Mouse (Mus musculus): ENCODE data around the gene Vmn2r50. TPM values are rescaled to one million over a fixed set of nuclear protein-coding genes. Genes with fewer than 3 reads are reported as not detected.
"Not testable (repeated sequence)": the region's sequence is repeated elsewhere in the genome, so short reads cannot be mapped to it uniquely, and the experiment has no call there.

Gene Vmn2r50
- not detected in 2 replicates for polyA plus RNA-seq (2015; fragmentation: Nextera tagmentation; extraction: Ambion mirVana)

DNA sequence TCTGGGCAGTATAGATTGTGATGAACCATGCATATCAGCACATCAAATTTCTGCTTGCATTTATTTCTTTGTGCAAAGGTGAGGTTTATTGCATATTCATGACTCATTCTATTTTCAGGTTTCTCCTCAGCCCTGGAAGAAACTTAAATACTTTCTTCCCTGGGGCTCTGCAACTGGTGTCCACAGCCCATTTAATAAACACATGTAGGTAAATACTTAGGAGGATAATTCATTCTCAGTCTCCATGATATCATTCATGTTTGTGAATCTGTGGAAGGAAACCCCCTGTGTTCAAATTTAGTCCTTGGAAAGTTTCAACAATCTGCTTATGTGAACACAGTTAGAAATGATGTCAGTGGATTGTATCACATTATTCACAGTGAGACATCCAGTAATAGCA, at the start of gene Vmn2r50:
Vmn2r50 (minus strand) TSS at position 101 of the 400 bp plus-strand sequence.
- ATAC-seq; H3K9ac ChIP-seq (ENCODE audit: low read depth, low read length); H3K27ac ChIP-seq (ENCODE audit: low read length); H3K9me3 ChIP-seq (ENCODE audit: control insufficient read depth, low read length); H3K27me3 ChIP-seq (replicated peaks; ENCODE audit: control insufficient read depth, insufficient read depth, low read length); H3K4me3 ChIP-seq (ENCODE audit: low read length); H3K36me3 ChIP-seq (ENCODE audit: control insufficient read depth, insufficient read depth, low read length); H3K4me1 ChIP-seq (ENCODE audit: control insufficient read depth, insufficient read depth, low read length); H3K4me2 ChIP-seq (ENCODE audit: low read depth, low read length): not testable (repeated sequence)

DNA sequence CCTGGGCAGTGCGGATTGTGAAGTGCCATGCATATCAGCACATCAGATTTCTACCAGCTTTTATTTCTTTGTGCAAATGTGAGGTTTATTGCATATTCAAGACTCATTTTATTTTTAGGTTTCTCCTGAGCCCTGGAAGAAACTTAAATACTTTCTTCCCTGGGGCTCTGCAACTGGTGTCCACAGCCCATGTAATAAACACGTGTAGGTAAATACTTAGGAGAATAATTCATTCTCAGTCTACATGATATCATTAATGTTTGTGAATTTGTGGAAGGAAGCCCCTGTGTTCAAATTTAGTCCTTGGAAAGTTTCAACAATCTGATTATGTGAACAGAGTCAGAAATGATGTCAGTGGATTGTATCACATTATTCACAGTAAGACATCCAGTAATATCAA, 60.9 kb downstream of the Vmn2r50 start, which contains the start of gene Vmn2r49:
Vmn2r49 (minus strand) TSS at position 101 of the 400 bp plus-strand sequence.
- H3K9ac ChIP-seq (ENCODE audit: low read depth, low read length) = not testable (repeated sequence)

More for the DNA sequence above, 60.9 kb downstream of the Vmn2r50 start, which contains the start of gene Vmn2r49:
- H3K36me3 ChIP-seq (ENCODE audit: control insufficient read depth, insufficient read depth, low read length); ATAC-seq; H3K27me3 ChIP-seq (replicated peaks; ENCODE audit: control insufficient read depth, insufficient read depth, low read length); H3K27ac ChIP-seq (ENCODE audit: low read length); H3K4me3 ChIP-seq (ENCODE audit: low read length); H3K4me1 ChIP-seq (ENCODE audit: control insufficient read depth, insufficient read depth, low read length); H3K4me2 ChIP-seq (ENCODE audit: low read depth, low read length); H3K9me3 ChIP-seq (ENCODE audit: control insufficient read depth, low read length): not testable (repeated sequence)
- no CpG with 5 or more reads among the region's 2 CpGs for whole genome bisulfite sequencing

Other genes with a start within 250 kb of the Vmn2r50 start
- not detected in 2 replicates for gene Vmn2r47, start 212.0 kb downstream of the Vmn2r50 start, polyA plus RNA-seq (2015; fragmentation: Nextera tagmentation; extraction: Ambion mirVana)
- not detected in 2 replicates for gene Vmn2r48, start 99.7 kb downstream of the Vmn2r50 start, polyA plus RNA-seq (2015; fragmentation: Nextera tagmentation; extraction: Ambion mirVana)
- not detected in 2 replicates for gene Vmn2r49, start 61.0 kb downstream of the Vmn2r50 start, polyA plus RNA-seq (2015; fragmentation: Nextera tagmentation; extraction: Ambion mirVana)
- not detected in 2 replicates for gene Vmn2r51, start 52.4 kb upstream of the Vmn2r50 start, polyA plus RNA-seq (2015; fragmentation: Nextera tagmentation; extraction: Ambion mirVana)
- not detected in 2 replicates for gene Vmn2r52, start 123.3 kb upstream of the Vmn2r50 start, polyA plus RNA-seq (2015; fragmentation: Nextera tagmentation; extraction: Ambion mirVana)
- not detected in 2 replicates for gene Vmn1r66, start 224.7 kb upstream of the Vmn2r50 start, polyA plus RNA-seq (2015; fragmentation: Nextera tagmentation; extraction: Ambion mirVana)